Mouse (Mus musculus) right cerebral cortex, postnatal 25 days (tissue): ENCODE measurements around the gene Cryba4.

ENCODE experiments used
- DNase-seq: peaks from one replicate; pipeline ENCODE4 v3.0.0; 2022

Gene Cryba4

DNA sequence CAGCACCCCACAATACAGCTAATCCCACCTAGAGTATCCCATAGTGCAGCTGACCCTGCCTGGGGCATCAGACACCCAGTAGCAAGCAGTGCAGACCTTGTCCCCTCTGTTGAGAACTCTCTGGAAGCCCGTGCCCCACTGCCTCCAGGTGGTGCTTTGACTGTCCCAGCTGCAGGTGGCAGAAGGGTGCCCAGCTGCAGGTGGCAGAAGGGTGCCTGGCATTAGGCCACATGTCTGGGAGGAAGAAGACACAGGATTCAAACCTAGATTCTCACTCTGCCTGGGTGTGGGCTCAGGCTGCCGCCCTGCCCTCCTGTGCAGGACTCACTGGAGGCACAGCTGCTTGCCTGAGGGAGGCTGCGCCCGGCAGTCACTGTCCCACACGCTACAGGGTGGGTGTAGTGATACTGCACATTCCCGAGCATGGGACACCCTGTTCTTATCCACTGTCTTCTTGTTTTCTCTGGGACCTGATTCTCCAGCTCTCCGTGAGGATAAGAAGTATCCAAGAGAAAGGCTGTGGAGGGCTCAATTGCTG is 33.3 kb upstream of the Cryba4 start:
- DNase-seq = no peak

DNA sequence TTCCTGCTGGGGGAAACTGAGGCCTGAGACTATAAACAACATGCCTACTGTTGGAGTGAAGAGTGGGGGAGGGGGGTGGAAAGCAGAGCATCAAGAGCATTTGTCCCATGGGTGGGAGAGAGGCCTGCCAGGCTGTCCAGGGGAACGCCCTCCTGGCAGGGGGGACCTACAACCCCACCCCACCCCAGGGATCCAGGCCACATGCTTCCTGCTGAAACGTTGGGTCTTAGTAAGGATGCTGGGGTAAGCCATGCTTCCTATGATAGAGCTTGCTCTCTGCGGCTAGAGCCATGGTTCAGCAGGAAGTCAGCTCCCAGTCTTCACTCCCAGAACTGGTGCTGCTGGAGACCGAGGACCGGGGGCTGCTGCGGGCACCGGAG is 31.9 kb upstream of the Cryba4 start:
- no peak for DNase-seq

GRCm38 (mm10) chr5:112283543-112284202 is 31.4 kb upstream of the Cryba4 start:
- DNase-seq = no peak

- no peak for DNase-seq
Measured at GRCm38 (mm10) chr5:112282780-112283482, 30.6 kb upstream of the Cryba4 start.

DNA sequence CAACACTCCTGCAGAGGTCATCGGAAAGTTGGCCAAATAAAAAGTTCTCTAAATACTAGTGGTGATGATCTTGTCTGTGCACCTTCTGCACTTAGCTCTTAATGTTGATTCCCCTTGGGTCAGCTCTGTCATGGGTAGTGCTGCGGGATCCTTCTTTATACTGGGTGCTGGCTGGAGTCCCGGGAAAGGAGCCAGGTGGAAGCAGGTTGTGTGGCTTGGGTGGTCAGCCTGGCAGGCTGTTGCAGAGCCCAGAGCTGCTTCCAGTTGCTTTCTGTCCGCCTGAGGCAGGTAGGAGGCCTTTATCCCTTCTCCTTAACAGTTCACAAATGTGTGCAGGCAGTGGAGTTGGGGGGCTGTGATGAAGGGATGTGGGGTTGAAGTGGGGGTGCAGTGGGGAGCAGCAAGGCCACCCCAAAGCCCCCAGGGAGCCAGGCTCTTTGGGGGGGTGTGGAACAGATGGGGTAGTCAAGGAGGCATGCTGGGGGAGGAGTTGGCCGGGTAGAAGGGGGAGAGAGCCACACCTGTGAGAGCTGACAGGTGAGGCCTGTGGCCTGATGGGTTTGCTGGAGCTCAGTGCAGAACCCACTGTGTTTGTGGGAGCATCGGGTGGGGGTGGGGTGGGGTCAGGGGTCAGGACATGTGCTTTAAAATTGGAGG is 29.9 kb upstream of the Cryba4 start:
- DNase-seq = no peak

- DNase-seq = no peak
Measured at GRCm38 (mm10) chr5:112281676-112282075, 29.4 kb upstream of the Cryba4 start.

DNA sequence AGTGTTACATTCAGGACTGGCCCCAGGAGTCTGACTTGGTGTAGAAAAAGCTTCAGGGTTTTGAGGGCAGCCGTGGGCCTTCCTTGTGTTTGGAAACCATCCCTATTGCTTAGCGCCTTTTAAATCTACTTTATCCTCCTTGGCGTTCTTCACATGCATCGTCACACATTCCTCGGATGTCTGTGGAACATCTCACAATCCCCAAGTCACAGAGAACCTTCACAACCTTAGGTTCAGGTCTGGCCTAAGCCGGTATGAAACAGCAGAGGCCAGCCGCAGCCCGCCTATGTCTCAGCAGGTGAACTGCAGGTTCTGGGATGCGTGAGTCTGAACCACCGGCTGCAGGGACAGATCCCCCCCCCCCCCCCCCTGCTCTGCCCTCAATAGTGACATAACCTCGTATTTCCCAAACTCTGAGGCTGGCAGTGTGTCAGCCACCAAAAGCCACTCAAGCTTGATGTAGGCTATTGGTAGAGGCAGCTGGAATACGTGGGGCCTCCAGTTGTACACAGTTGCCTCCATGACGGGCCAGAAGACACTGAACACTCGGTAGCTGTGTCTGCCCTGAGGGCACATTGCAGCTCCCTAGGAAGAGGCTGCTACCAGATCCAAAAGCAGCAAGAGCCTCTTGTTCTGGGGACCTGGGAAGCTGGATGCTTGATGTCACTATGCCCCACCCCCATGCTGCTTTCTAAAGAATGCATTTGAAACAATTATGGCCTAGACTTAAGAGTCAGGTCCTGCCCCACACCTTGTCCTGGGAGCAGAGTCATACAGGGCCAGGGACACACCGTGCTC is 28.7 kb upstream of the Cryba4 start:
- DNase-seq = no peak

DNA sequence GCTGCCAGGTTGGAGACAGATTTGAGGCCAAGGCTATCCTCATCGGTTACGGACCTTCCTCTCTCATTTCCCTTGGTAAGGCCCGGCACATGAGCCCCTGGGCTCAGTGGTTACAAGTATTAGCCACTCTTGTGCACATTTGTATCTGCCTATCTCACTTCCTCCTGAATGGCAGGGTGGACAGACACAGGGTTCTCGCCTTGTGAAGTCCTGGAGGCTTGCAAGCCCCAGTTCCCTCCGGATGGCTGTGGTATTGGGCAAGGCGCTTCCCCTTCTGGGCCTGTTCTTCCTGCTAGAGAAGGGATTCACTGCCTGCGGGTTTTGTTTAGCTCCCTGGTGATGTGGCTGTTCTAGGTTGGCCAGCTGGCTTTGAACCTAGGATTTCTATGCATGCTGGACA is 27.8 kb upstream of the Cryba4 start:
- no peak for DNase-seq

DNA sequence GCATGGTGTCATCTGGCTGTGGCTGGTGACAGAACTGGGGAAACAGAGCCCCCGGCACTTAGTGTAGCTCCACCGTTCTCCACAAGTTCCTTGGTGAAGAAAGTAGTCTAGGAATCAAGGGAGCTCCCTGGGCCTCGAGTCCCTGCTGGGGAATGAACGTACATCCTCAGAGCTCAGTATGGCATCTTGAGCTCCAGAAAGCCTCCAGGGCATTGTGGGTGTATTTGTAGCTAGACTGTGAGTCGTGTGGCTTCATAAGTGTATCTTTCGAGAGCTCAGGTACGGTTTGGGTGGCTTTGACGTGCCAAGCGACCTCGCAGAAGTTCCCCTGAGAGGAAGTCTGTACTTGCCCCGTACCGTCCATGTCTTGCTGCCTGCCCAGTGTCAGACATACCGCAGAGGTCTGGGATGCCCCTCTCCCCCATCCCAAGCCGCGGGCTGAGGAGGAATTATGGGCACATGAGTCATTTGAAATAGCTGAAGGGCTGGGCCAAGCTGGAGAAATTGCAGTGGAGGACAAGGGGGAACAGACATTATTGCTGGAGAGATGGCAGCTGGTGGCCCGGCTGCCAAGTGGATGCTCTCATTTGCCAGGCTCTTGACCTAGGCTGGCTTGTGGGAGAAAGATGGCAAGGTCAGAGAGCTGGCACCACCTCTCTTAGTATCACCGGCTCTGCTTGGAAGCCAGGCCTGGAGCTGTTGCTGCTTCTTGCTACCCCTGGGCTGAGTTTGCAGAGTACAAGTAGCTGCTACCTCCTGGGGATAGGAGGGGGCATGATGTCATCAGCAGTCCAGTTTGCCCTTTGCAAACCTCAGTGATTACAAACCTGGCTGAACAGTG is 27.1 kb upstream of the Cryba4 start:
- no peak for DNase-seq

DNA sequence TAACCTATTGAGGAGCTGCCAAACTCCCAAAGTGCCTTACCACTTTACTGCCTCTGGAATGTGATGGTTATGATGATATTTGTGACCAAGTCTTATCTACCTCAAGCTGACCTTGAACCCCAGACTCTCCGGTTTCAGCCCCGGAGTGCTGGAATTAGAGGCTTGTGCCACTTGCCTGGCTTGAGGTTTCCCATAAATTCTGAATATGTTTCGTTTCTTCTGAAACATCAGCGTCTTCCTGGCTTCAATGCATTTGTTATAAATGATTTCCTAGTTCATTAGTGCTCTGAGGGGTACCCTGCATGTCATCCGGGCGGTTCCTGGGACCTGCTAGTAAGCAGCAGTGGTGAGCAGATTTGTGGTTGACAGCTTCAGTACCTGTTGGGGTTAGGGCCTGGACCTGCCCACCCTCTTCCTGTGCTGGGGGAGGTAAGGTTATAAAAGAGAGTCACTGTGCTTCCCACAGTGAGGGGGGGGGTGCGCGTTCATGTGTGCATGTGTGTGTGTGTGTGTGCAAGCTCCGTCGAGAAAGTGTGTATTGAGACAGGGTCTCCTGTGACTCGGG is 25.7 kb upstream of the Cryba4 start:
- no peak for DNase-seq

- DNase-seq = no peak
Measured at GRCm38 (mm10) chr5:112276907-112277348, 24.6 kb upstream of the Cryba4 start.

DNA sequence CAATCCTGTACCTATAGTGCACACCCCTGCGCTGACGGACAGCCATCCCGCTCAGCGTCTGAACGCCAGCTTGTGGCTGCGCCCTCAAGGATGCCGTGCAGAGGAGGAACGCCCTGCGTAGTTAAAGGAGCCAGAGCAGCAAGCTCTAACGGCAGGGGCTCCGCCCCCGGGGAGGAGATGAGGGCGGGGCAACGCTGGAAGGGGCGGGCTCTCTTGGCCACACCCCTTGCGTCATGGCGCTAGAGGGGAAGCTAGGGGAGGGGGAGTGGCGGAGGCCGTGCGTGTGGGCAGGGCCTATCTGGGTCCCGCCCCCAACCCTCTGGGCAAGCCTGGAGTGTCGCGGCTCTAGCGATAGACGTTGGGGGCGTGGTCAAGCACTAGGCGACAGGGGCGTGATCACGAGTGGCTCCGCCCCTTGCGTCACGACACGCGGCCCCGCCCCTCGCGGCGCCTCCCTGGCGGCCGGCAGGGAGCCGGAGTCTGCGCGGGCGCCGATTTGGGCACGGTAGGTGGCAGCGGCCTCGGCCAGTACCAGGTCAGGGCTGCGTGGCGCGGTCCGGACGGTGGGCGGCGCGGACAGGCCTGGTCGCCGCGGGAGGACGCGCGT is 24.1 kb upstream of the Cryba4 start, which contains the start of gene Tpst2:
Tpst2 (plus strand) TSS at position 425 of the 607 bp plus-strand sequence.
- peak; percentile 100 for DNase-seq

GRCm38 (mm10) chr5:112275021-112275804 is 22.9 kb upstream of the Cryba4 start:
- DNase-seq = no peak

DNA sequence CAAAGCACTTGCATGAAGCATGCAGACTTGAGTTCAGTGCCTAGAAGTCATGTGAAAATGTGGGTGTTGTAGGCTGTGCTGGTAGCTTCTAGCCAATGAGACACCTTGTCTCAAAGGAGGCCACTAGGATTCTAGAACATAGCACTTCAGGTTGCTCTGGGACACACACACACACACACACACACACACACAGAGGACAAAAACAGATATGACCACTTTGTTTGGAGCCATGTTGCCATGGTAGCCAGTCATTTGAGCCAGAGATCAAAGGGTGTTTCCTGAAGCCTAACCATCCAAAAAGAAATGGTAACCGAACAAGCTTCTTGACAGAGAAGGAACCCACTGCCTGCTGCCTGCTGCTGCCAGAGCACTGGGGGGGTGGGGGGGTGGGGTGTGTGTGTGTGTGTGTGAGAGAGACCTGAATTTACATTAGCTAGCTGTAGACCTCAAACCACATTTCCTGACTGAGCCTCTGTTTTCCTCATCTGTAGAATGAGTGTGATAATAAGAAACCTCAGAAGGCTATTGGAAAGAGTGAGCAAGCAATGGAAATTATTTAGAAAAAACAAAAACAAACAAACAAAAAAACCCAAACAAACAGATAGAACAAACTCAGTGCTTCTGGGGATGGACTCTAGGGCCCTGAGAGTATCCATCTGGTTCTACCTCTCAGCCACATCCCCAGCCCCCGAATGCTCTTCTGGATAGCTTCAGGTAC is 21.6 kb upstream of the Cryba4 start:
- no peak for DNase-seq

DNA sequence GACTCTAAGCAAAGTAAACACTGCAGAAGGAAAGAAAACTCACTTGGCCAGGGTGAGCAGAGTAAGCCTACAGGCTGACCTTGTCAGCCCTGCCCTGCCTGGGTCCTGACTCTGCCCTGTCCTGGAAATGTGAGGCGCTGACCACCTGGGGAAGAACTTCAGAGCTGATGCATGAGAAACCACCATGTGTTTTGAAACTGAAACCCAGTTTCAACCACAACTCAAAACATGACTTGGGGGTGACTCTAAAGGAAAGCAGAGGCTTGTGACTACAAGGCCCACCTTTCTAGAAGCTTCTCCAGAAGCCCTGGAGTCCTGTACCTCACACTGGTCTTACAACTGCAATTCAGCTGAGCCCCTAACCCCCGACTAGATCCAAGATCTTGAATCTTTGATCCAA is 20.6 kb upstream of the Cryba4 start:
- no peak for DNase-seq

GRCm38 (mm10) chr5:112270764-112271541 is 18.6 kb upstream of the Cryba4 start:
- peak; percentile 60 for DNase-seq

GRCm38 (mm10) chr5:112266011-112266777 is 13.9 kb upstream of the Cryba4 start:
- DNase-seq = no peak

DNA sequence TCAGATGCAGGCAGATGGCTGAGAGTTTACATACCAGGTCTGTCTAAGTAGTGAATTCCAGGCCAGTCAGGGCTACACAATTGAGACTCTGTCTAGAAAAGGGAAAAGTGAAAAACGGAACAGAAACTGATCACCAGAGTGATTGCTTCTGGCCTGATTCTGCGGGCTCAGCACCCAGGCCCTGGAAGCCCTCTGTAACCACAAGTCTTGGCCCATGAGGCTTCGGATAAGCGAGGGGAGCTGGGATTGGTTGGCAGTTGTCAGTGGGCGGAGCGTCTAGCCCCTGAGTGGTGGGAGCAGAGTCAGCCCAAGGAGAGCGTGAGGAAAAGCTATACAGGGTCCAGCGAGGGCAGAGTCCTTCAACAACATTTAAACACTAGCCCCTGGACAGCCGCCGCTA is 13.2 kb upstream of the Cryba4 start:
- DNase-seq = no peak
